In the genomic region with DNA sequence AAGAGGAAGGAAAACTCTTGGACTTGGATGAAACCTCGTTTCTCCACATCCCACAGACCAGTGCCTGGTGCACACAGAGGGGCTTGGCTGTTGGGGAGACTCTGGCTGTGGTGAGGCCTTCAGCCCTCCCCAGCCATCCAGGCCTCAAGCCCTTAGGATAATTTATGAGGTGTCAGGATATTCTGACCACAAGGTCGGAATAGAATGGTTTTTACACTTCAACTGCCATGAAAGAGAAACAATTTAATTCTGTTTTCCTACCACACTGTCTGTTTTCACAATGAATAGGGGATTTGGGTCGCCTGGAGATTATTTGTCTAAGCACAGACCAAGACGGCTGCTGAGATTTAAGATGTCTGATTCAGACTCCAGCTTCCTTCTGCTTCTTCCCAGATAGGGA, we compare ENCODE assay signal across 18 mouse cellular contexts. TPM values are rescaled to one million over a fixed set of nuclear protein-coding genes. Genes with fewer than 3 reads are reported as not detected.
DNase-seq lines count a peak whose midpoint lies in the region; ATAC-seq lines count a peak whose summit lies in the region.
"Had no signal": no experiment of that assay in that cellular context is flagged by ENCODE, and none has a peak within 500 bp of the region (broad histone marks: within the 10 kb centered on the region; RNA-seq: fewer than 3 reads in every experiment).

No protein-coding gene starts in this region.

- ATAC-seq in kidney, embryonic 16.5 days (ENCODE audit: low FRiP score, low TSS enrichment), result peak; percentile 88
- 0 out of 2 replicates have a peak, but pooled peaks have one; percentile 53 for ATAC-seq in neural tube, embryonic 12.5 days (ENCODE audit: low FRiP score, low read depth)
- ATAC-seq: intestine, embryonic 15.5 days; midbrain, embryonic 15.5 days had no signal

- no peak overlapping the region for H3K4me2 ChIP-seq in kidney, embryonic 16.5 days (replicated peaks; ENCODE audit: low read depth, low read length)
- no peak overlapping the region for H3K4me2 ChIP-seq in neural tube, embryonic 12.5 days (replicated peaks)
- H3K4me2 ChIP-seq: embryonic facial prominence, embryonic 13.5 days; intestine, embryonic 15.5 days; midbrain, embryonic 15.5 days had no signal

- H3K27ac ChIP-seq in kidney, embryonic 16.5 days (ENCODE audit: low read length), result peak overlapping the region; percentile 43; the same call in 1 of the 2 replicates
- peak overlapping the region; percentile 80 for H3K27ac ChIP-seq in limb, embryonic 10.5 days
- no peak overlapping the region for H3K27ac ChIP-seq in neural tube, embryonic 12.5 days
- H3K27ac ChIP-seq: embryonic facial prominence, embryonic 13.5 days; intestine, embryonic 15.5 days; midbrain, embryonic 15.5 days; stomach, postnatal 0 days had no signal

- H3K9ac ChIP-seq in kidney, embryonic 16.5 days (replicated peaks; ENCODE audit: low read length), result no peak overlapping the region
- H3K9ac ChIP-seq in neural tube, embryonic 12.5 days, result no peak overlapping the region
- H3K9ac ChIP-seq: embryonic facial prominence, embryonic 13.5 days; intestine, embryonic 15.5 days; midbrain, embryonic 15.5 days had no signal

- H3K4me3 ChIP-seq in kidney, embryonic 16.5 days (ENCODE audit: low read length), result no peak overlapping the region
- H3K4me3 ChIP-seq in limb, embryonic 10.5 days, result no peak overlapping the region
- H3K4me3 ChIP-seq in neural tube, embryonic 12.5 days, result no peak overlapping the region
- H3K4me3 ChIP-seq: embryonic facial prominence, embryonic 13.5 days; intestine, embryonic 15.5 days; midbrain, embryonic 15.5 days had no signal

- no peaks in the 10 kb centered on the region for H3K9me3 ChIP-seq in kidney, embryonic 16.5 days (ENCODE audit: low read length)
- no peaks in the 10 kb centered on the region for H3K9me3 ChIP-seq in limb, embryonic 10.5 days (replicated peaks)
- no peaks in the 10 kb centered on the region for H3K9me3 ChIP-seq in neural tube, embryonic 12.5 days
- H3K9me3 ChIP-seq: embryonic facial prominence, embryonic 13.5 days; intestine, embryonic 15.5 days; midbrain, embryonic 15.5 days had no signal

- H3K27me3 ChIP-seq in kidney, embryonic 16.5 days (ENCODE audit: insufficient read depth, low read length), result no peaks in the 10 kb centered on the region
- no peaks in the 10 kb centered on the region for H3K27me3 ChIP-seq in limb, embryonic 10.5 days (ENCODE audit: low read depth, poor library complexity, severe bottlenecking)
- no peaks in the 10 kb centered on the region for H3K27me3 ChIP-seq in neural tube, embryonic 12.5 days (replicated peaks)
- H3K27me3 ChIP-seq: embryonic facial prominence, embryonic 13.5 days; intestine, embryonic 15.5 days; midbrain, embryonic 15.5 days had no signal

- WGBS in kidney, embryonic 16.5 days, result 3% methylated on average over 4 of the region's 4 CpGs
- WGBS in limb, embryonic 10.5 days, result 12% methylated on average over 4 of the region's 4 CpGs
- WGBS in neural tube, embryonic 12.5 days, result 11% methylated on average over 4 of the region's 4 CpGs

- H3K36me3 ChIP-seq in kidney, embryonic 16.5 days (ENCODE audit: insufficient read depth, low read length), result no peaks in the 10 kb centered on the region
- H3K36me3 ChIP-seq in limb, embryonic 10.5 days, result no peaks in the 10 kb centered on the region
- H3K36me3 ChIP-seq in neural tube, embryonic 12.5 days, result no peaks in the 10 kb centered on the region
- H3K36me3 ChIP-seq: embryonic facial prominence, embryonic 13.5 days; intestine, embryonic 15.5 days; midbrain, embryonic 15.5 days had no signal

- H3K4me1 ChIP-seq in kidney, embryonic 16.5 days (ENCODE audit: insufficient read depth, low read length), result 0 out of 2 replicates have a peak, but pooled peaks cover 3% of the 10 kb centered on the region
- H3K4me1 ChIP-seq in limb, embryonic 10.5 days, result peaks cover 20% of the 10 kb centered on the region
- H3K4me1 ChIP-seq in neural tube, embryonic 12.5 days, result peaks cover 5% of the 10 kb centered on the region; the same call in 1 of the 2 replicates
- H3K4me1 ChIP-seq: intestine, embryonic 15.5 days; midbrain, embryonic 15.5 days had no signal

- no peak for DNase-seq in kidney, adult 11 months
- DNase-seq in retina, postnatal 1 day, result peak; percentile 33
- DNase-seq in retina, embryonic 14.5 days (ENCODE audit: low spot score), result no peak
- peak; percentile 53 for DNase-seq in limb, embryonic 10.5 days (ENCODE audit: low spot score)
- no peak for DNase-seq in left cerebral cortex, adult 9 months (ENCODE audit: low spot score in 2 of 2)
- no peak for DNase-seq in T-cell, adult 2 months (ENCODE audit: low spot score)
- DNase-seq: cerebellum, postnatal 14 days; lung, adult 18-20 months; right cerebral cortex, postnatal 14 days; thymus, postnatal 25 days had no signal

RNA-seq across cellular contexts. Expression of a gene that starts 54.3 kb away (rescaled TPM):
- polyA plus RNA-seq in kidney, embryonic 16.5 days (2015; fragmentation: Nextera tagmentation; extraction: Ambion mirVana), result 0.13 and 0.25 TPM in 2 replicates
- 0.08 TPM in 1 of 2 replicates, not detected in the other for polyA plus RNA-seq in limb, embryonic 10.5 days (2016; fragmentation: Nextera tagmentation; extraction: Ambion mirVana)
- not detected in 2 replicates for polyA plus RNA-seq in neural tube, embryonic 12.5 days (2016; fragmentation: Nextera tagmentation; extraction: Ambion mirVana)
- polyA plus RNA-seq: C2C12; intestine, embryonic 15.5 days; liver, adult 2 months; stomach, postnatal 0 days had no signal

Comparison
In these comparisons a context has a peak if more than half of its experiments do, and no peak if none do; other contexts are left out.
1. DNase-seq: peak in retina, postnatal 1 day (single experiment) and limb, embryonic 10.5 days (single experiment); none in kidney, adult 11 months (single experiment), retina, embryonic 14.5 days (single experiment), left cerebral cortex, adult 9 months (0 of 2) and T-cell, adult 2 months (single experiment).